Mouse (Mus musculus): ENCODE measurements around the gene Pxt1. TPM values are rescaled to one million over a fixed set of nuclear protein-coding genes. Genes with fewer than 3 reads are reported as not detected.
A peak's percentile ranks its signal among the peaks of the same experiment; 100 is the strongest.

Pxt1 gene
- polyA plus RNA-seq, 1 experiment: not detected

DNA sequence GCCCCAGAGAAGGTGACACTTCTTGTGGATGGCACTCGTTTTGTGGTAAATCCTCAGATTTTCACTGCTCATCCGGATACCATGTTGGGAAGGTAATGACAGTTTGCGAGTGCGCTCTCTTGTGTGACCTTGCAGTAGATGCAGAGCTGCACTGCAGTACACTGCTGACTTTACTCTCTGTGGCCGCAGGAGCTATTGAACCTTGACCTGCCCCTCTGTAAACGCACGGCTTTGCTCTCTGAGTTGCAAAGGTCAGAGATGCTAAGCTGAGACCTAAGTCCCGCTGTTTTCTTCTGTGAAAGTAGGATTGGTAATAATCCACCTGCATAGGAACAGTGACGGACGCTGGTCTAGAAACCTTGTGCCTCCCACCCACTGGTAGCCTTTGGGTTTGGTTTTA, 18.0 kb upstream of the Pxt1 start:
- H3K27me3 ChIP-seq (ENCODE audit: control insufficient read depth, insufficient read depth, insufficient read length): no peaks in the 10 kb centered on the region
- TF ChIP-seq POLR2A (IDR thresholded peaks at IDR 0.05; ENCODE audit: insufficient read length, low read depth) (no peak), E2F4 (IDR thresholded peaks at IDR 0.05; ENCODE audit: insufficient read depth) (no peak), MYOD1 (IDR thresholded peaks at IDR 0.05; ENCODE audit: control insufficient read depth in 1 of 3, insufficient read length in 2 of 3, low read depth in 2 of 3) (no peak)

DNA sequence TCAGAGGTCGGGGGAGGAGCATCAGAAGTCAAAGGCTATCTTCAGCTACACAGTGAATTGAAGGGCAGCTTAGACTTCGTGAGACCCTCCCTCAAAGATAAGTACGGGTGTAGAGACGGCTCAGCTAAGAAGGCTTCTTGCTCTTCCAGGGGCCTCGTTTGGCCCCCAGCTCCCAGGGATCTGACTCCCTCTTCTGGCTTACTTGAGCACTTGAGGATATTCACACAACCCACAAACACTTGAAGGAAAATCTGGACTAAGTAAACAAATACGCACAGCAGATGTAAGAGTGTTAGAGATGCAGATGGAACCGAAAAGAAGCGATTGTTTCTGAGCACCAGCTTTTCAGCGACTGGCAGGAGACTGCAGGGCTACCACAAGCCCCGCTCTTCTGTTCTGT, 17.0 kb upstream of the Pxt1 start:
- peaks cover 57% of the 10 kb centered on the region for H3K79me2 ChIP-seq (ENCODE audit: control insufficient read depth, insufficient read depth)
- TF ChIP-seq POLR2A (IDR thresholded peaks at IDR 0.05; ENCODE audit: insufficient read length, low read depth): no peak
- TF ChIP-seq POLR2AphosphoS2 (IDR thresholded peaks at IDR 0.05; ENCODE audit: insufficient read length, low read depth): no peak
- TF ChIP-seq E2F4 (IDR thresholded peaks at IDR 0.05; ENCODE audit: insufficient read depth): no peak
- TF ChIP-seq TCF3 (IDR thresholded peaks at IDR 0.05; ENCODE audit: insufficient read length, low read depth): no peak
- no peak for TF ChIP-seq MAX (IDR thresholded peaks at IDR 0.05; ENCODE audit: low read depth)
- no peak for TF ChIP-seq TCF12 (IDR thresholded peaks at IDR 0.05; ENCODE audit: insufficient read depth, poor library complexity, severe bottlenecking)
- TF ChIP-seq USF1 (IDR thresholded peaks at IDR 0.05; ENCODE audit: low read depth): no peak
- TF ChIP-seq MYOG (IDR thresholded peaks at IDR 0.05; ENCODE audit: control insufficient read depth in 1 of 3, insufficient read depth in 1 of 3, insufficient read length in 2 of 3, low read depth in 2 of 3): no peak
- no peak for TF ChIP-seq REST (IDR thresholded peaks at IDR 0.05; ENCODE audit: insufficient read depth, insufficient read length)
- no peak for TF ChIP-seq CEBPB (IDR thresholded peaks at IDR 0.05; ENCODE audit: insufficient read depth, poor library complexity, severe bottlenecking)
- TF ChIP-seq MYOD1 (IDR thresholded peaks at IDR 0.05; ENCODE audit: control insufficient read depth in 1 of 3, insufficient read length in 2 of 3, low read depth in 2 of 3): no peak
- H3ac ChIP-seq (ENCODE audit: control insufficient read depth, insufficient read length): no peak overlapping the region
- H3K36me3 ChIP-seq (ENCODE audit: control insufficient read depth, insufficient read depth): peaks cover 32% of the 10 kb centered on the region
- no peak overlapping the region for H3K4me2 ChIP-seq (ENCODE audit: low read depth)
- H3K4me3 ChIP-seq: no peak overlapping the region
- no peaks in the 10 kb centered on the region for H3K27me3 ChIP-seq (ENCODE audit: control insufficient read depth, insufficient read depth, insufficient read length)

More for the DNA sequence above, 18.0 kb upstream of the Pxt1 start:
- H3K4me2 ChIP-seq (ENCODE audit: low read depth): no peak overlapping the region
- no peak overlapping the region for H3ac ChIP-seq (ENCODE audit: control insufficient read depth, insufficient read length)
- peaks cover 47% of the 10 kb centered on the region for H3K79me2 ChIP-seq (ENCODE audit: control insufficient read depth, insufficient read depth)
- H3K4me3 ChIP-seq: no peak overlapping the region
- H3K36me3 ChIP-seq (ENCODE audit: control insufficient read depth, insufficient read depth): peaks cover 42% of the 10 kb centered on the region

DNA sequence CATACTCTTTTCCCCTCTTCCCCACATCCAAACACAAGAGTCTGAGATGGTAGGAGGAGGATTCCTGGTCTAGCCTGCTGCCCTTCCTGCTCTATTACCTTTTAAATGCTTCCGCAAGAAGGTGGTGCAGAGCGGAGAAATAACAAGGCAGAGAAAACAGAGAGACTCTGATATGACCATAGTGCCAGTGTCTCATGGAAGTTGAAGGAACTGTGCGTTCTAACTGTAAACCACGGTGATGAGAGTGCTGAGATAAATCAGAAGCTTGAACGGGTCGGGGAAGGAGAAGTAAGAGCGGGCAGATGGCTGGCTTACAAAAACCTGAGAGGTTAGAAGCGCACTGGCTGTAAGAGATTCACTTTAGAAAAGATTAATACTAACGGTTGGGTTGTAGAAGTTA, 10.8 kb upstream of the Pxt1 start:
- H3K4me2 ChIP-seq (ENCODE audit: low read depth): no peak overlapping the region
- H3K36me3 ChIP-seq (ENCODE audit: control insufficient read depth, insufficient read depth): no peaks in the 10 kb centered on the region
- peaks cover 70% of the 10 kb centered on the region for H3K79me2 ChIP-seq (ENCODE audit: control insufficient read depth, insufficient read depth)
- H3K27me3 ChIP-seq (ENCODE audit: control insufficient read depth, insufficient read depth, insufficient read length): no peaks in the 10 kb centered on the region
- TF ChIP-seq POLR2A (IDR thresholded peaks at IDR 0.05; ENCODE audit: insufficient read length, low read depth) (no peak), USF1 (IDR thresholded peaks at IDR 0.05; ENCODE audit: low read depth) (no peak), POLR2AphosphoS2 (IDR thresholded peaks at IDR 0.05; ENCODE audit: insufficient read length, low read depth) (no peak), REST (IDR thresholded peaks at IDR 0.05; ENCODE audit: insufficient read depth, insufficient read length) (no peak), MYOG (IDR thresholded peaks at IDR 0.05; ENCODE audit: control insufficient read depth in 1 of 3, insufficient read depth in 1 of 3, insufficient read length in 2 of 3, low read depth in 2 of 3) (no peak), SRF (IDR thresholded peaks at IDR 0.05; ENCODE audit: control insufficient read depth, insufficient read length, low read depth) (no peak), CEBPB (IDR thresholded peaks at IDR 0.05; ENCODE audit: insufficient read depth, poor library complexity, severe bottlenecking) (no peak), TCF3 (IDR thresholded peaks at IDR 0.05; ENCODE audit: insufficient read length, low read depth) (no peak), MAX (IDR thresholded peaks at IDR 0.05; ENCODE audit: low read depth) (no peak), E2F4 (IDR thresholded peaks at IDR 0.05; ENCODE audit: insufficient read depth) (no peak), MYOD1 (IDR thresholded peaks at IDR 0.05; ENCODE audit: control insufficient read depth in 1 of 3, insufficient read length in 2 of 3, low read depth in 2 of 3) (no peak)
- no peak overlapping the region for H3K4me3 ChIP-seq
- H3ac ChIP-seq (ENCODE audit: control insufficient read depth, insufficient read length): no peak overlapping the region

DNA sequence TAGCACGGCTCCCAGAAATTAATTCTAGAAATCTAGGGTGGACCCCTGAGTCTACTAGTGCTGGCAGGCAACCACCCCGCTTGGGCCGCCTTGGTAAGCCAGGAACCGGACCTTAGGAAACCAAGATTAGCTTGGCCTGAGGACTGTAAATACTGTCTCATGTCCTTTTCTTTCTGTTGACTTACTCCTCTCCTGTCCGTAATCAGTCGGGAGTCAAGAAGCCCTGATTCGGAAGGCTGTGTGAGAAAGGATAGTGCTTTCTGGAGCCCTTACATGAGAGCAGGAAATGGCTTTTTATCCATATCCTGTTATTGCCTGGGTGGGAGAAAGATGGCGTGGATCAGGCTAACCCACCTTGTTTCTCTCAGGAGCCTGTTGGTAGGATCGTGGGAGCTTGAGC, 9.6 kb upstream of the Pxt1 start:
- TF ChIP-seq TCF12 (IDR thresholded peaks at IDR 0.05; ENCODE audit: insufficient read depth, poor library complexity, severe bottlenecking): no peak
- Histone ChIP-seq H3K27me3 (ENCODE audit: control insufficient read depth, insufficient read depth, insufficient read length) (no peaks in the 10 kb centered on the region), H3K4me2 (ENCODE audit: low read depth) (peak overlapping the region; percentile 81), H3K36me3 (ENCODE audit: control insufficient read depth, insufficient read depth) (no peaks in the 10 kb centered on the region), H3ac (ENCODE audit: control insufficient read depth, insufficient read length) (peak overlapping the region; percentile 59), H3K79me2 (ENCODE audit: control insufficient read depth, insufficient read depth) (peaks cover 58% of the 10 kb centered on the region), H3K4me3 (peak overlapping the region; percentile 42)

DNA sequence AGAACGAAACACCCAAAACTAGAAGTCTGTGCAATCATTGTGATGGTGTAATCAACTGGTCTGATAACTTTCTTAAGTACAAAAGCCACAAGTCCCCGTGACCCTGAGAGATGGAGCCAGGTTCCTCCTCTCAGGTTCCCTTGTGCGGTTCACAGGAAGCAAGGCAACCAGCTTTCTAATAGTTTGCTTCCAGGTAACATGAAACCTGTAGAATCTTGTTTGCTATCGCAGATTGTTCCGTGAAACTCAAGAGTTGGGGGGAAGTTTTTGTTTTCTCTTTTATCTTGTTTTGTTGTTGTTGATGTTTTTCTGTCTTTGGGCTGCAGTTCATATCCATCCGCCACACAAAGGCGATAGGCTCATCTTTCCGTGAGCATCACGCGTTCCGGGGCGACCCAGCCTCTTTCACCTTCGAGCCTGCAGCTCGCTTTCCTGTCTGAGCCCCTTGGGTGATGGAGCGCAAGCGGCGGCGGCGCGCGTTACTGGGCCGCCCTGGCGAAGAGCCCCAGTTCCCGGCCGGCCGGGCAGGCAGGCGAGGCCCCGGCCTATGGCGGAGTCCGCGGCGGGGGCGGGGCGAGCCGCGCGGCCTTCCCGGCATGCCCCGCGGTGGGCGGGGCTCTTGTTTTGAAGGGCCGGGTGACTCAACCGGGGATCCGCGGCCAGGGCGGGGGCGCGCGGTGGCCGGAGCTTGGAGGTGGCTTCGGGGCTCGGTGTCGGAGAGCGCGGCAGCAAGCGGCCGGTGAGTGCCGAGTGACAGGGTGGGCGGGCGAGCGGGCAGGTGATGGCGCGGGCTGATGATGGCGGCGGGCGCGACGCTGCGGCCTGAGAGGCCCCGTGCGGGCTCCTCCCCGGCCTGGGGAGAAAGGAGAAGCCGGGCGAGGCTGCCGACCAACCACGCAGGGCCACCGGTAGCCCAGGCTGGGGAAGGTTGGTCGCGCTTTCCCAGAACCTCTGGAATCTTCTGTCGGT, 8.5 kb upstream of the Pxt1 start, which contains the start of gene Kctd20:
Gene Kctd20, plus strand, starts transcription at position 120 of the 969 bp plus-strand sequence.
- peak within 1 kb of the TSS; percentile 59 for H3ac ChIP-seq (ENCODE audit: control insufficient read depth, insufficient read length)
- H3K79me2 ChIP-seq (ENCODE audit: control insufficient read depth, insufficient read depth): peaks cover 47% of the 10 kb centered on the region
- H3K27me3 ChIP-seq (ENCODE audit: control insufficient read depth, insufficient read depth, insufficient read length): no peaks in the 10 kb centered on the region
- peak within 1 kb of the TSS; percentile 90 for H3K4me2 ChIP-seq (ENCODE audit: low read depth)
- peak; percentile 9 for TF ChIP-seq E2F4 (IDR thresholded peaks at IDR 0.05; ENCODE audit: insufficient read depth)
- TF ChIP-seq POLR2AphosphoS2 (IDR thresholded peaks at IDR 0.05; ENCODE audit: insufficient read length, low read depth): peak; percentile 81
- TF ChIP-seq MYOD1 (IDR thresholded peaks at IDR 0.05; ENCODE audit: control insufficient read depth in 1 of 3, insufficient read length in 2 of 3, low read depth in 2 of 3): peak in 1 of 3 experiments; percentile 60
- TF ChIP-seq POLR2A (IDR thresholded peaks at IDR 0.05; ENCODE audit: insufficient read length, low read depth): peak; percentile 86
- TF ChIP-seq SRF (IDR thresholded peaks at IDR 0.05; ENCODE audit: control insufficient read depth, insufficient read length, low read depth): no peak
- peak in 1 of 3 experiments; percentile 10 for TF ChIP-seq MYOG (IDR thresholded peaks at IDR 0.05; ENCODE audit: control insufficient read depth in 1 of 3, insufficient read depth in 1 of 3, insufficient read length in 2 of 3, low read depth in 2 of 3)
- TF ChIP-seq MAX (IDR thresholded peaks at IDR 0.05; ENCODE audit: low read depth): no peak
- no peak for TF ChIP-seq TCF3 (IDR thresholded peaks at IDR 0.05; ENCODE audit: insufficient read length, low read depth)
- no peaks in the 10 kb centered on the region for H3K36me3 ChIP-seq (ENCODE audit: control insufficient read depth, insufficient read depth)
- H3K4me3 ChIP-seq: peak within 1 kb of the TSS; percentile 42

Measured in myocyte (in vitro differentiated cells).